Mouse (Mus musculus): ENCODE data around the gene 1700113H08Rik. TPM values are rescaled to one million over a fixed set of nuclear protein-coding genes. Genes with fewer than 3 reads are reported as not detected.

Gene 1700113H08Rik
- polyA plus RNA-seq, 1 experiment from 2014 or later, result 0.29 TPM

Other genes with a start within 250 kb of the 1700113H08Rik start
- gene Stab2, start 50.0 kb upstream of the 1700113H08Rik start, polyA plus RNA-seq (2014; fragmentation: Nextera tagmentation; extraction: Ambion mirVana), result 0.25 and 0.26 TPM in 2 replicates